Mouse (Mus musculus) E14TG2a.4 (cell line): Measurements from ENCODE around the gene Fam151b.

Source experiments
- H3K27me3 ChIP-seq: 2 replicates; pipeline ENCODE4 v1.6.1; 2014; ENCODE audit warnings: low read length, control low read depth; ENCODE audit not compliant: insufficient read depth
- H3K36me3 ChIP-seq: 2 replicates; pipeline ENCODE4 v1.6.1; 2014; ENCODE audit warnings: low read length, control low read depth; ENCODE audit not compliant: insufficient read depth
- H3K4me1 ChIP-seq: replicated peaks from 2 replicates; pipeline ENCODE4 v1.6.1; 2014; ENCODE audit warnings: low read depth, low read length, control low read depth
- H3K4me3 ChIP-seq: replicated peaks from 2 replicates; pipeline ENCODE4 v1.5.1; 2014; ENCODE audit warnings: mild to moderate bottlenecking, low read length
- H3K9me3 ChIP-seq: 2 replicates; pipeline ENCODE4 v1.6.1; 2014; ENCODE audit warnings: low read length, control low read depth
- CTCF ChIP-seq: conservative IDR thresholded peaks from 2 replicates; pipeline ENCODE4 v1.5.1; 2014; ENCODE audit warnings: low read length
- NANOG ChIP-seq: IDR thresholded peaks from 2 replicates; pipeline ENCODE4 v1.6.1; 2014; ENCODE audit warnings: borderline replicate concordance, low read length, mixed read lengths
- POU5F1 ChIP-seq: IDR thresholded peaks from 2 replicates; pipeline ENCODE4 v1.6.1; 2014; ENCODE audit warnings: low read length, borderline replicate concordance

The Fam151b gene

DNA sequence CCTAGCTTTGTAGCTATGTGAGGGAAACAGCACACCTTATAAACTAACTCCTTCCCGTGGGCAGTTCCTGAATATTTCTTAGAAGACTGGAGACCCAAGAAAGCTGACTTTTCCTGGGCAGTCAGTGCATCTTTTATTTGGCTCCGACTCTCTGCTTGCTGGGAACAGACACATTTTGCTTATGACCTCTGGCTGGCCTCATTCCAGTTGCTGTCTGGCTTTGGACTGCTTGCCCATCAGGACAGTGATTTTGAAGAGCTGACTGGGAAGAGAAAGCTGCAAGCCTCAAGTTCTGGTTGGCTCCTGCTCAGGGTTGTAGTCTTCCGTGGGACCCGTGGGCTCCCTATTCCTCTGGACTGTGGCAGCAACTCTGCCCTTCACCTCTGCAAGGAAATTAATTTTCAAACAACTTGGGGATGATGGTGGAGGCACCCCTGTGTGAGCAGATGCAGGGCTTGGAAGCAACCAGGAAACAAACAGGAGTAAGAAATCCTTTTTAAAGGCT is 56.4 kb downstream of the Fam151b start:
- Histone ChIP-seq H3K9me3 (no peaks in the 10 kb centered on the region), H3K4me3 (peak overlapping the region; percentile 87; the same call in 1 of the 2 replicates), H3K4me1 (peaks cover 8% of the 10 kb centered on the region), H3K36me3 (no peaks in the 10 kb centered on the region), H3K27me3 (peaks cover 72% of the 10 kb centered on the region)
- TF ChIP-seq POU5F1 = no peak
- no peak for TF ChIP-seq CTCF
- TF ChIP-seq NANOG = no peak

GRCm38 (mm10) chr13:92426294-92427051 is 57.3 kb downstream of the Fam151b start:
- peaks cover 77% of the 10 kb centered on the region for H3K27me3 ChIP-seq
- no peaks in the 10 kb centered on the region for H3K36me3 ChIP-seq
- H3K9me3 ChIP-seq = no peaks in the 10 kb centered on the region
- no peak for TF ChIP-seq NANOG
- TF ChIP-seq POU5F1 = no peak
- no peak for TF ChIP-seq CTCF
- peak overlapping the region; percentile 87 for H3K4me3 ChIP-seq
- peaks cover 8% of the 10 kb centered on the region for H3K4me1 ChIP-seq

DNA sequence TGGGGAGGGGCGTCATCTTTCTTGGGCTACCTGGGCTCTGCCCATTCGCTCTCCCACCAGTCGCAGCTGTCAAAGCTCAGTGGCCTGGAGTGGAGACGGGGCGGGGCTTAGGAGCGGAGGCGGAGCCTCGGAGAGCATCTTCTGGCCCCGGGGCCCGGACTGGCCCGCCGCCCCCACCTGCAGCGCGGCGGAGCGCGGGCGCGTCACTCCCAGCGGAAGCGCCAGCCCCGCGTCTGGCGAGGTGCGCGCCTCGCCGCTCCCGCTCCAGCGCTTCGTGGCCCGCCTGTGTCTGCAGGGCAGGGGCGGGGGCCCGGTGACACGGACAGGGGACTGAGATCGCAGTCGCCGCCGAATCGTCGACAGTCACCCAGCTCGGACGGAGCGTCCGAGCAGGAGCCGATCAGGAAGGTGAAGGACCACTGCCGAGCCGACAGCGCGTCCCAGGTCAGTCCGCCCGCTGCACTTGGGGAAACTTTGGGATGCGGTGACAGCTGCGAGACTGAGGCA is 58.0 kb downstream of the Fam151b start, which contains the start of gene Ankrd34b:
Gene Ankrd34b, plus strand, starts transcription at position 139 of the 507 bp plus-strand sequence.
- Histone ChIP-seq H3K4me3 (peak within 1 kb of the TSS; percentile 87), H3K9me3 (no peaks in the 10 kb centered on the region), H3K36me3 (no peaks in the 10 kb centered on the region), H3K27me3 (peaks cover 79% of the 10 kb centered on the region), H3K4me1 (peaks cover 8% of the 10 kb centered on the region)
- TF ChIP-seq NANOG (no peak), POU5F1 (no peak), CTCF (no peak)

- peaks cover 8% of the 10 kb centered on the region for H3K4me1 ChIP-seq
- no peak for TF ChIP-seq NANOG
- TF ChIP-seq CTCF = no peak
- no peak for TF ChIP-seq POU5F1
- H3K9me3 ChIP-seq = no peaks in the 10 kb centered on the region
- H3K27me3 ChIP-seq = peaks cover 81% of the 10 kb centered on the region
- H3K36me3 ChIP-seq = no peaks in the 10 kb centered on the region
- H3K4me3 ChIP-seq = no peak overlapping the region
These were observed 60.1 kb downstream of the Fam151b start for GRCm38 (mm10) chr13:92423711-92424110.

DNA sequence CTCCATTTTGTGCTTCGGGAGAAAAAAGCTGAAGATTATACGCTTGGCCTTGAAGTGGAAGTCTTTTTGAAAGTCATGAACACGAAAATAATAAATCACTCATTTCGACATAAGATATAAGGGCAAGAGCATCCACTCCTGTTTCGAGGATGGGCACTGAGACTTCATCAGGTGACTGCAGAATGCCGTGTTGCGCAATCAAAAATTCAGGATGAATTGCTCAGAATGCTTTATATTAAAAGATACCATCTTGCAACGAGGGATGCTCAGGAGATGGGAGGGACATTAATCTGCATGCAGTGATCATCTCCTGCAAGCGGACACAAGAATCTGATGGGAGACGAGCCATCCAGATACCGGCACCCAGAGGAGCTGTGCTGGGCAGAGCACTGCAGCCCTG is 64.2 kb downstream of the Fam151b start:
- H3K36me3 ChIP-seq = no peaks in the 10 kb centered on the region
- no peak for TF ChIP-seq POU5F1
- TF ChIP-seq NANOG = no peak
- TF ChIP-seq CTCF = no peak
- peaks cover 43% of the 10 kb centered on the region for H3K27me3 ChIP-seq
- no peak overlapping the region for H3K4me3 ChIP-seq
- no peaks in the 10 kb centered on the region for H3K4me1 ChIP-seq
- no peaks in the 10 kb centered on the region for H3K9me3 ChIP-seq

DNA sequence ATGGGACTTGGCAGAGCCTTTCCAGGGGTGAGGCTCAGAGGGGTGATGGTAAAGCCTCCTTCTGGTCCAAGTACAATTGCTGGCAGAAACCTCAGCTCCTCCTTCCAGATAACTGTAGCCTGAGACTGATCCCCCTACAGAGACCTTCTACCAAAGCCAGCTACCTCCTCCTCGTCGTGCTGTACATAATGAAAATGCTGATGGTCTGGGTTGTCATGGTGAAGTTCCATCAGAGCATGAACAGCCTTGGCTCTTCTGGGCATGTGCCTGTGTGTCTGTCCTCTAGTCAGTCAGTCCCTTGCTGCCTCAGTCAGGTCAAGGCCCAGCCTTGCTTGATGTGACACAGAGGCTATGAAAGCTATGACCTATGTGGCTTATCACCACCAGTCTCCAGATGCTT is 73.3 kb downstream of the Fam151b start:
- no peak overlapping the region for H3K4me3 ChIP-seq
- H3K36me3 ChIP-seq = no peaks in the 10 kb centered on the region
- TF ChIP-seq NANOG (no peak), CTCF (no peak), POU5F1 (no peak)
- 0 out of 2 replicates have a peak, but pooled peaks cover 4% of the 10 kb centered on the region for H3K9me3 ChIP-seq
- H3K4me1 ChIP-seq = no peaks in the 10 kb centered on the region
- no peaks in the 10 kb centered on the region for H3K27me3 ChIP-seq

DNA sequence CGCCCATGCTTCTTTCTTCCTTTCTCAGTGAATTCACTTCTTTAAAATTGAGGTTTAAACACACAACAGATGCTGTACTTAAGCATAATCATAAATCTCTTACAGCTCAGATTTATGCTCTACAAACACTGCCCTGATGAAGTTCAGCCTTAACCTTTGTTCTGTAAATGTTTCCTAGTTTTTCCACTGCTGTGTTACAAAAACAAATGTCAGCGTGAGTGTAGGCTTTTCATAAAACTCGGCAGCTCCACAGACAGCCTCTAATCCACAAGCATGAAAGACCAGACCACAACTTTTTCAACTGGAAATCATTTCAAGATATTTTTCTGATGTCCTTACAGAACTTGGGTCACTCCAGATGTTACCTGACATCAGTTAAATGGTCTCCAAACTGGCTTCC is 80.3 kb downstream of the Fam151b start:
- Histone ChIP-seq H3K9me3 (0 out of 2 replicates have a peak, but pooled peaks cover 7% of the 10 kb centered on the region), H3K36me3 (no peaks in the 10 kb centered on the region), H3K4me1 (no peaks in the 10 kb centered on the region), H3K27me3 (peaks cover 3% of the 10 kb centered on the region; the same call in 1 of the 2 replicates), H3K4me3 (no peak overlapping the region)
- TF ChIP-seq POU5F1 (no peak), CTCF (no peak), NANOG (no peak)

DNA sequence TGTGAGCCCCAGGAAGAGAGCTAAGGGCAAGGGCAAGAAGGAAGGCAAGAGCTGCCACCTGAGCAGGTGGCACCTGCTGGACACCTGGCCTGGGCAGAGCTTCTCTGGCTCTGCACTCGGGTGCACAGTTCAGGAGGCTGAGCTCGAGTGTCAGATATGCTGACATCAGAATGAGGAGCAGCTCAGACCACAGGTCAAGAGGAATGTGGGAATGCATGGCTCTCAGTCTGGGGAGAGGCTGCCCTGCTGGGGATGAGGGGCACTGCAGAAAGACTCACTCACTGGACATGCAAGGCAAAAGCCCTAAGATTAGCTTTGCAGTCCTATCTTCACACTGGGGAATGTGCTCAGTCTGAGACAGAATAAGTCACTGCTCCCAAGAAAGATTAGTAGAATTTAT is 81.8 kb downstream of the Fam151b start:
- TF ChIP-seq POU5F1 = no peak
- TF ChIP-seq CTCF = no peak
- no peak for TF ChIP-seq NANOG
- 0 out of 2 replicates have a peak, but pooled peaks cover 7% of the 10 kb centered on the region for H3K9me3 ChIP-seq

More for the DNA sequence above, 81.8 kb downstream of the Fam151b start:
- Histone ChIP-seq H3K4me3 (no peak overlapping the region), H3K4me1 (no peaks in the 10 kb centered on the region), H3K27me3 (peaks cover 5% of the 10 kb centered on the region; the same call in 1 of the 2 replicates), H3K36me3 (no peaks in the 10 kb centered on the region)
